Mouse (Mus musculus) erythroid progenitor cell, adult 5-6 weeks (primary cell): ENCODE measurements around the gene Ssr2. TPM values are rescaled to one million over a fixed set of nuclear protein-coding genes. Genes with fewer than 3 reads are reported as not detected.
"Not testable (repeated sequence)": the region's sequence is repeated elsewhere in the genome, so short reads cannot be mapped to it uniquely, and the experiment has no call there.

ENCODE experiments used
- ATAC-seq: replicated peaks from 2 replicates; pipeline ENCODE4 v1.8.0; 2016; ENCODE audit warnings: moderate number of reproducible peaks, mild to moderate bottlenecking, moderate TSS enrichment, inconsistent platforms; ENCODE audit not compliant: poor library complexity, low FRiP score, severe bottlenecking
- total RNA-seq, 2 experiments: library from RNA; stranded (forward) in 1 of 2; stranded (reverse) in 1 of 2; fragments of 150-400 nt in 1 of 2; fragments of 186-747, 209-891 nt in 1 of 2; gene quantifications; 2 replicates each; pipeline versions ENCODE4 v1.2.3 to v1.2.4; 2015 to 2017; ENCODE audit warnings: low replicate concordance in 2 of 2

Gene Ssr2
- total RNA-seq, 2 experiments from 2014 or later = 50.2 to 97.7 TPM

GRCm38 (mm10) chr3:88559596-88559995 lies 16.1 kb upstream of the Ssr2 start:
- no peak for ATAC-seq

- no peak for ATAC-seq
Measured at GRCm38 (mm10) chr3:88561989-88562388, 13.7 kb upstream of the Ssr2 start.

- ATAC-seq = no peak
Measured at GRCm38 (mm10) chr3:88563442-88563841, 12.2 kb upstream of the Ssr2 start.

GRCm38 (mm10) chr3:88563966-88564365 lies 11.7 kb upstream of the Ssr2 start:
- ATAC-seq = no peak

- ATAC-seq = no peak
Measured at GRCm38 (mm10) chr3:88566116-88566515, 9.6 kb upstream of the Ssr2 start.

- ATAC-seq = no peak
Measured at GRCm38 (mm10) chr3:88566536-88567061, 9.1 kb upstream of the Ssr2 start.

GRCm38 (mm10) chr3:88567892-88568291 lies 7.8 kb upstream of the Ssr2 start:
- no peak for ATAC-seq

- ATAC-seq = no peak
Measured at GRCm38 (mm10) chr3:88568615-88569014, 7.1 kb upstream of the Ssr2 start.

- no peak for ATAC-seq
Measured at GRCm38 (mm10) chr3:88569093-88569492, 6.6 kb upstream of the Ssr2 start.

GRCm38 (mm10) chr3:88569694-88570093 lies 6.0 kb upstream of the Ssr2 start:
- ATAC-seq = no peak

- ATAC-seq = no peak
Measured at GRCm38 (mm10) chr3:88570341-88570740, 5.3 kb upstream of the Ssr2 start.

- no peak for ATAC-seq
Measured at GRCm38 (mm10) chr3:88571856-88572255, 3.8 kb upstream of the Ssr2 start.

GRCm38 (mm10) chr3:88572835-88573234 lies 2.8 kb upstream of the Ssr2 start:
- ATAC-seq = no peak

- no peak for ATAC-seq
Measured at GRCm38 (mm10) chr3:88573810-88574209, 1.9 kb upstream of the Ssr2 start.

- ATAC-seq = not testable (repeated sequence)
Measured at GRCm38 (mm10) chr3:88577846-88578245, 2.2 kb downstream of the Ssr2 start.

- no peak for ATAC-seq
Measured at GRCm38 (mm10) chr3:88578498-88579424, 3.1 kb downstream of the Ssr2 start.

GRCm38 (mm10) chr3:88579454-88580117 lies 3.9 kb downstream of the Ssr2 start:
- ATAC-seq = peak; percentile 96

- ATAC-seq = no peak
Measured at GRCm38 (mm10) chr3:88585769-88586168, 10.1 kb downstream of the Ssr2 start.

GRCm38 (mm10) chr3:88586640-88587039 lies 11.0 kb downstream of the Ssr2 start:
- no peak for ATAC-seq

- no peak for ATAC-seq
Measured at GRCm38 (mm10) chr3:88590246-88590645, 14.6 kb downstream of the Ssr2 start.

- ATAC-seq = no peak
Measured at GRCm38 (mm10) chr3:88591044-88591443, 15.4 kb downstream of the Ssr2 start.
